Mouse (Mus musculus) left cerebral cortex, postnatal 4 days (tissue): ENCODE measurements around the gene Kprp. TPM values are rescaled to one million over a fixed set of nuclear protein-coding genes. Genes with fewer than 3 reads are reported as not detected.
"Not testable (repeated sequence)": the region's sequence is repeated elsewhere in the genome, so short reads cannot be mapped to it uniquely, and the experiment has no call there.

Experiments
- DNase-seq: peaks from one replicate; pipeline ENCODE4 v3.0.0-alpha.2; 2022
- intact Hi-C: fragments of 180-260 bp; cut with DNase I; formaldehyde crosslinking; loops from one replicate; pipeline ENCODE4 v1.15.1; 2025
- total RNA-seq, 2 experiments: library from RNA; stranded (reverse); gene quantifications; 2 replicates each; pipeline ENCODE4 v1.2.3; 2021

Gene Kprp
- not detected for total RNA-seq

GRCm38 (mm10) chr3:92827108-92827507 is at the start of gene Kprp:
Kprp (minus strand) TSS chr3:92827247.
- DNase-seq, result no peak
- intact Hi-C loops, result no loop called here

- no peak for DNase-seq
- intact Hi-C loops, result no loop called here
Measured at GRCm38 (mm10) chr3:92874180-92874579, 47.1 kb upstream of the Kprp start.

DNA sequence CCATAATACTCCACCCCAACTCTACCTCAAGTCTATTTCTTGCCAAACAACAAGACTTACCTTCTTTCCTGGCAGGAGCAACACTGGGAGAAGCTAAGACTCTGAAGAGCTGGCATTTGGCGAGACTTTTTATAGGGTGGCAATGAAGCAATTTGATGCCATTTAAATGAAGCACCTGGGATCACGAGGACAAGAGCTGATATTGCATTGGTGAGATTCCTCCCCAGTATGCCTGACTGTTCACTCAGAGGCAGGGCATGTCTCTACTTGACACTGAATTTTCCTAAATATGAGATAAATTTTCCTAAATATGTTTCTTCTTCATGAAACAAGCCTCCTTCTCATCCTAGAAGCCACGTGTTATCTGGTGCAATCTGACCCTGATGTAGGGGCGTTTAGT is 43.1 kb upstream of the Kprp start, which contains the start of gene 2310050C09Rik:
Gene 2310050C09Rik (minus strand): TSS at position 101 of the 400 bp plus-strand sequence.
- no peak for DNase-seq
- intact Hi-C loops, result no loop called here

DNA sequence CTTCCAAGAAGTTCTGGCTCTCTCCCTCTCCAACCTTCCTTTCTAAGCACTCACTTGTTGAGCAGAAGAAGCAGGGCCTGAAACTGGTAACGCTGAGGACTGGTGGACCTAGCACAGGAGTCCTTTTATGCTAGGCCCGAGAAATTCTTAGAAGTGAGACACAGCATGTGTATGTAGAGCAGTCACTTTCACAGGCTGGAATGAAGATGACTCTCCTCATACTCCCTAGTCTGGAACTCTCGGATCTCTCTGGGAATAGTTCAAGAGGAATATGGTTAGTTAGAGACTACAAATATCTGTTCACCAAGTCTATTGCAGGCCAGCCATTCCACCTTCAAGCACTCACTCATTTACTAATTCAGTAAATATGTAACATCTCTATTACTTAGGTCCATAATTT is 24.1 kb upstream of the Kprp start, which contains the start of gene Lce1l:
Gene Lce1l (minus strand): TSS at position 101 of the 400 bp plus-strand sequence.
- no peak for DNase-seq
- intact Hi-C loops, result no loop called here

DNA sequence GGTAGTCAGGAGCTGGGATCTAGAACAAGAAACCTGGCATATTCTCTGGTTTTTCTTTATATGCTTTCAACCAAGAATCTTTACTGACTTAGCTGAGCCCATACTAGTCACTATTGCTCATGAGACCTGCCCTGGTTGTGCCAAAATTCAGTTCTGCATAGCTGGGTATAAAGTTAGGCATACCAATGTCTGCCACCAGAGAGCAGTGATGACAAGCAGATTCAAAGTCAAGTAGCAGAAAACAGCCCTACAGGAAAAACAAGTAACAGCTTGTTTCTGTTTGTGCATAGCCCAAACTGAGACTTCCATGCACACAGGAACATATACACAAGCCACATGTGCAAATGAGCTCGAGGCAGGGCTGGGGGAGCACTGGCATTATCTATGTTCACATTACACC is 1.2 kb downstream of the Kprp start:
- intact Hi-C loops, result no loop called here
- no peak for DNase-seq

DNA sequence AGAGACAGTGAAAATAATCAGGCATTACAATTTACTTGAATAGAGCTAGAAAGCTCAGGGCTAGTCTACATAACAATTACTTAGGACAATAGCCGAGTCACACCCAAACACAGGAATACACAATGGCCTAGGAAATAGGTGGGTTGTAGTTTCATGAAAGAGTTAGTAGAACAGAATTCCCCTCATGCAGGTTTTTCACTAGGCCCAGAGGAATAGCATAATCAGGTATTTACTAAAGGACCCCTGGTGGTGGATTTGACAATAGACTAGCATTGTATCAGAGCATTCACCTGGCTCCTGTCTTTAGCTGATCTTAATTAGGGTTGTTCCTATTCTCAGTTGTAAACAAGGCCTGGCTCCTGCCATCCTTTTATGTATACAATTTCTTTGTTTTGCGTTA is 11.0 kb downstream of the Kprp start:
- intact Hi-C loops, DNase-seq: not testable (repeated sequence)

DNA sequence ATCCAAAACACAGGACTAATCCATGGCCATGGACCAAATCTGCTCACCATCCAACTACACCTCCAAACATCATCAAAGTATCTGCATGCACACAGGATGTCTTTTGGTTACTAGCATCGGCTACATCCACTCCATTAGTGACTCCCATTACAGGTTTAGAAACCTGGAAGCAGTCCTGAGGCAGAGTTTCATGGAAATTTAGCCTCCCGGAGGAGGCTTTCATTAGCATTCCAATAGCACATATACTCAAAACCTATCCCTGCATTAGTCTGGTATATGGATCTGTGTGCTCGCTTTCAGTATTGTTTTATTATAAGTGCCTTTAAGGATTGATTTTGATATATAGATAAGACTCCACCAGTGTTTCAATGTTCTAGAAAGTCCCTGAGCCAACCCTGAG is 11.5 kb downstream of the Kprp start:
- DNase-seq, result no peak
- intact Hi-C loops, result no loop called here

DNA sequence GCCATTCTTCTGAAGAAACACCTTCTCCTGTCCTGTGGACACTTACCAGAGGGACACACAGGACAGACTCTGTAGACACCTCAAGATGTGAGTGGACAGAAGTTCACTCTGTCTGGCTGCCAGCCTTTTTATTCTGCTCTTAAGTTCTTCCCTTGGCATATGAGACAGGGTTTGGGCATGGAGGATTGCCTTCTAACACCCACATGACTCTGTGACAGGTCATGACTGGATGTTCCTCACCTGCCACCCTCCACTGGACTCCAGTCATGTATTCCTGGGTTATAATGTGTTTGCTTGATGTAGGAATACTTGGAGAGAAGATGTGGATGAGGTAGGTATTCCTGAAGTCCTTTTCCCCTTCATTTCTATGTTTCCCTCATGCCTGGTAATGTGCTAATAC is 19.3 kb downstream of the Kprp start, which contains the start of gene Lce1k:
Gene Lce1k (minus strand): TSS at position 101 of the 400 bp plus-strand sequence.
- intact Hi-C loops, result no loop called here
- no peak for DNase-seq

DNA sequence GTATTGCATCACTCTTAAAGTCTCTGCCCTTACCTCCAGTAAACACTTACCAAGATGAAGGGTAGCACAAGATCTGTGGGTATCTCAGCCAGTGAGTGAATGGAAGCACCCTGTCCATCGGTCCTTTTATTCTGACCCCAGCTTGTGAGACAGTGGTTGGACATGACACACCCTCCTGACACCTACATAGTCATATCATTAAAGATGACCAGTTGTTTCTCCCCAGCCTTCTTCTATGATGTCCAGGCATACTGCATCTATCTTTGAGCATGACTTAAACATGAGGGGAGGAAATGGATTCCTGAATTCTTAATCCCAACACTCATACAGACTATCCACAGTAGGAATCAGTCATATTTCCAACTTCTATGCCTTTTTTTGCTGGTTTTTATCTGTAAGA is 36.6 kb downstream of the Kprp start, which contains the start of gene Lce1j:
Gene Lce1j (minus strand): TSS at position 101 of the 400 bp plus-strand sequence.
- no peak for DNase-seq
- intact Hi-C loops, result no loop called here

GRCm38 (mm10) chr3:92778799-92779198 is 48.2 kb downstream of the Kprp start, which contains the start of gene Lce1i:
Lce1i (minus strand) TSS chr3:92778899.
- DNase-seq, result no peak
- intact Hi-C loops, result no loop called here

Other genes starting within 250 kb of the Kprp start
- not detected for gene Smcp, start 238.2 kb downstream of the Kprp start, total RNA-seq
- not detected for gene 2210017I01Rik, start 219.8 kb downstream of the Kprp start, total RNA-seq
- gene Lce6a, start 205.6 kb downstream of the Kprp start, total RNA-seq, result not detected
- not detected for gene Lce1a1, start 178.9 kb downstream of the Kprp start, total RNA-seq
- gene Lce1b, start 170.3 kb downstream of the Kprp start, total RNA-seq, result not detected
- not detected for gene Lce1a2, start 156.9 kb downstream of the Kprp start, total RNA-seq
- gene Lce1c, start 148.0 kb downstream of the Kprp start, total RNA-seq, result not detected
- gene Lce1d, start 140.0 kb downstream of the Kprp start, total RNA-seq, result not detected
- gene Lce1e, start 118.2 kb downstream of the Kprp start, total RNA-seq, result not detected
- not detected for gene Lce1f, start 106.9 kb downstream of the Kprp start, total RNA-seq
- not detected for gene Gm38119, start 88.2 kb downstream of the Kprp start, total RNA-seq
- not detected for gene Lce1g, start 74.9 kb downstream of the Kprp start, total RNA-seq
- not detected for gene Lce1h, start 62.2 kb downstream of the Kprp start, total RNA-seq
- not detected for gene Lce1i, start 48.3 kb downstream of the Kprp start, total RNA-seq
- gene Lce1j, start 36.7 kb downstream of the Kprp start, total RNA-seq, result not detected
- gene Lce1k, start 19.4 kb downstream of the Kprp start, total RNA-seq, result not detected
- not detected for gene Lce1l, start 24.0 kb upstream of the Kprp start, total RNA-seq
- not detected for gene 2310050C09Rik, start 43.0 kb upstream of the Kprp start, total RNA-seq
- not detected for gene Lce3a, start 99.0 kb upstream of the Kprp start, total RNA-seq
- gene Lce3b, start 105.7 kb upstream of the Kprp start, total RNA-seq, result not detected
- not detected for gene Lce3c, start 117.2 kb upstream of the Kprp start, total RNA-seq
- gene Lce3d, start 130.1 kb upstream of the Kprp start, total RNA-seq, result not detected
- gene Lce3e, start 139.8 kb upstream of the Kprp start, total RNA-seq, result not detected
- gene Lce3f, start 165.0 kb upstream of the Kprp start, total RNA-seq, result not detected
- gene Crct1, start 188.4 kb upstream of the Kprp start, total RNA-seq, result not detected
- gene Lce1m, start 191.8 kb upstream of the Kprp start, total RNA-seq, result not detected
- not detected for gene Gm4858, start 241.6 kb upstream of the Kprp start, total RNA-seq